Mouse (Mus musculus): ENCODE data around the gene Sardh. TPM values are rescaled to one million over a fixed set of nuclear protein-coding genes. Genes with fewer than 3 reads are reported as not detected.
A peak's percentile ranks its signal among the peaks of the same experiment; 100 is the strongest.

Sardh gene
- total RNA-seq, 4 experiments from 2014 or later = 0.46 to 1.8 (median 1.5) TPM

DNA sequence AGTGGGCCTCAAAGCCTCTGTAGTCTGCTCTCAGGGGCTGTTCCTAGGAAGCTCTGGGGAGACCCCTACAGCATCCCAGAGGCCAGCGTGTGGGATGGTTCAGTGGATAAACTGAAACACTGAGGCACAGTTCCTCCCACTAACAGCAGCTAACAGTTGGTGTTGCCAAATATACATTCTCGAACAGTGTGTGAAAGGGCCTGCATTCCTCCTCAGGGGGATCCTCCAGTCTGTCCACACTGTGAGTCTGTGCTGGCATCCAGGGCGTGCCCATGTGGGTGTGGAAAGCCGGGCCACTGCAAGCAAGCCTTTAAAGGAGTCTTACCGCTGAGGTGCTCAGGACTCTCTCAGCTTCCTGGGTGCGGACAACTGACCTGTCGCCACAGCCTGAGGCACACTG lies 21.6 kb downstream of the Sardh start:
- no peak for DNase-seq (ENCODE audit: low spot score in 2 of 2)

DNA sequence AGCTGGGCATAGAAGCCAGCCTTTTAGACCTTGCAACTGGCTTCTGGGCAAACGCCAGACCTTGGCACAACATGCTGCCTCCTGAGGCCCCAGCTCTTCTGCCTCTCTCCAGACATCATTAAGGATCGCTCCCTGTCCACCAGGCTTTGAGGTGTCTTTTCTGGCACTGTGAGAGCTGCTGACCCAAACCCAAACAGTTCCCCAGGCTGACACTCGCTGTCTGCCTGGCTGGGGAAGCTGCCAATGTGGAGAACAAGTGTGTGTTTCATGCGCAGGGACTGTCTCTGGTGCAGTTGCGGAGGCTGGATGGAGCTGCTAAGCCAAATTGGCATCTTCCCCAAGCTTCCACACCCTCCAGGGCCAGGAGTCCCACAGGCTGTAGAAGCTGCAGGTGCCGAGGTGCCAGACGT lies 25.1 kb downstream of the Sardh start:
- DNase-seq (ENCODE audit: low spot score in 2 of 2) = no peak

DNA sequence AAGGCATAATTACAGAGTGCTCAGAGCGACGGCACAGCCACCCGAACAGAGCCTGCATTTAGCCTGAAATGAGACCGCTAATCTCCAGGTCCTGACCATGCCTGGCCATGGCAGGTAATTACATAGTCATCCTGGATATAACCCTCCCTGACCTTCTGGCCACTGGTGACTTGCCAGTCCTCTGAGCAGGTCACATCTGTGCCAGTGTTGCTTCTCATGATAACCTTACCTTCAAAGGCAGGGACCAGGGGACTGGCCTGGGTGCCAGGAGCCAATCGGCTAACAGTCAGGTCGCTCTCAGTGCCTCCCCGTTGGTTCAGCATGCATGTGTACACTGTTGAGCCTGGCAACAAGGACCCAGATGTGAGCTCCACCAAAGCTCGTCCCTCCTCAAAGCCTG lies 29.6 kb downstream of the Sardh start:
- DNase-seq (ENCODE audit: low spot score in 2 of 2) = no peak

DNA sequence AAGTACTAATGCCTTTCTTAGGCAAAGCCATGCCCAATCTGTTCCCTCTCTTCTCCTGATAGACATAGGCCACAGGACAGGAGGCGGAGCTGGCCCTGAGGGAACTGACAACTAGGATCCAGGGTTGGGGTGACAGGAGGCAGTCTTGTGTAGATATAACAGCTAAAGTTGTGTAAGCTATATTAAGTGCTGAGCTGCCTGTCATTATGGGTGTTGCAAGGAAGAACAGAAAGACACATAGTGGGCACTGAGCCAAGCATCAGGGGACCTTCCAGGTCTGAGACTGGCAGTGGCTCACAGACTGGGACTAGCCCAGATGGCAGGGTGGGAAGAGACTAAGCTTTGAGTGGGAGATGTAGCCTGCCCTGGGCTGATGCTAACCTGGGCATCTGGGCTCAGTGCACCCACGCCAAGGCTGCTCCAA lies 30.0 kb downstream of the Sardh start:
- DNase-seq (ENCODE audit: low spot score in 2 of 2) = no peak

DNA sequence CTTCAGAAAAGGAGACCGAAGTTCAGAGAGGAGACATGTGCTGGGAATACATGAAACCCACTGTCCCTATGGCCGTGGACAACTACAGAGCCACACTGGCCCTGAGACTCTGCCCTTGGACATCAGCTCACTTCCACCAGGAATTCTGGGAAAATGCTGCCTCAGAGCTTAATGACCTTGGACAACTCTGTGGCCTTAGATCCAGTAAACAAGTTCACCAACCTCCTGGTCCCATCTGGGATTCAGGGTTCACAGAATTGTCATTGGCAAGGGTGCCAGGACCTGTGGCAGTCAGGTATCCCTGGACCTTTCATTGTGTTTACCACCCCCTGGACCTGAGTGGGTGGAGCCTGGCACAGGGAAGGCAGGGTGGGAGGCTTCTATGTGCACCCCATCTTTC lies 32.6 kb downstream of the Sardh start:
- DNase-seq (ENCODE audit: low spot score in 2 of 2) = no peak

DNA sequence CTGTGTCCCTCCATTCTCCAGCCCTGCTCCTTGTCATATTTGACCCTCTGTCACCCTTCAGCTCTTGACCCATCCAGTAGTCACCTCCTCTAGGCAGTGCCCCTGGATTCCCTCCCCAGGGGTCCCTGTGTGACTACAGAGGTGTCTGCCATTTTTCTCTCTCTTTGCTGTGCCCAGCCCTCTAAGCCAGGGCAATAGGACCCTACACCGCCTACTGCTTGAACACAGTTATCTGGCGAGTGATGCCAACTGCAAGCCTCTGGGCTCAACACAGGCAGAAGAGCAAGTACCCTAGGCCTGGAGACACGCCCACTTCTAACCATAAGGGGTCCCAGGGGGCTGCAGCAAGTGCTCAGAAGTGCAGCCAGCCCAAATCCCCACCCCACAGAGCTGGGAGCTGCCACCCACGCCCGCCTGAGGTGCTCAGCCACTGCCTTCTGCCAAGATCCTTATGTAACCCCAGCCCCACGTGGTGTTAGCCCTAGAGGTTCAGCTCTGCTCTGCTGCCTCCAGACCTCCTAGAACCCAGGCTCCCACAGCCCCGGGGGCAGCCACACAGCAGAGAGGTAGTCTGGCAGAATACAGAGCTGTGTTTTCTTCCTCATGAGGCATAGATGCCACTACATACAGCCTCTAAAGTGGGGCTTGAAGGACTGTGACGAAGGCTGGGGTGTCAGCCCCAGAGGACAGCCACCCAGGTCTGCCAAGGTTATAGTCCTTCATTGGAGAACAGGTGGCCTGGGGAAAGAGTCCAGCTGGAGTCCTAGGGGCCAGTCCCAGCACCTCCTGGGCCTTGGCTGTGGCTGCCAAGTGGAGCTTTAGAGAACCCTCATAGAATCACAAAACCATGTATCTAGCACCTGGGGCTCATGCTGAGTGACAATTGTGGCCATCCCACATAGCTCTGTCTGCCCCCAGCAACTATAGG lies 35.9 kb downstream of the Sardh start:
- peak; percentile 45 to 60 for DNase-seq (ENCODE audit: low spot score in 2 of 2)

DNA sequence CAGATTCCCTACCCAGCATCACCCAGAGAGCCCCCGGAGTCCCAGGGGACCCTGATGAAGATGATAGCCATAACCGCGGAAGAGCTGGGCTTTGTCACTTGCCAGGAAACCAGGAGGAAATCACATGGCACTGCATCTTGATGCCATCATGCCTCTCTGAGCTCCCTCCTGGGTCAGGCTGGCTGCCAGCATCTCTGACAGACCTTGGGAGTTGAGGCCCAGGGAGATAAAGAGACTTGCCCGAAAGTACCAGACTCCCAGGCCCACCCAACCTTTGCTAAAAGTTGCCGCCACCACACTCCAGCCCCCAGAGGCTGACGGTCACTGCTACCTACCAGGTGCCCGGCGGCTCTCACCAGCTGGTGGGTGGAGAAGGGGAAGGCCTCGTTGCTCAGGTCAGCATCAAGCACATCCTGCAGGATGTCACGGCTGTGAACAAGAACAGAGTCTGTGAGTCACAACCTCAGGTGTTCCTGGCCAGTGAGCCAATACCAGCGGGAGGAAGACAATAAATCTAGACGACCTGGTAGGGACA lies 37.4 kb downstream of the Sardh start:
- DNase-seq (ENCODE audit: low spot score in 2 of 2) = no peak

DNA sequence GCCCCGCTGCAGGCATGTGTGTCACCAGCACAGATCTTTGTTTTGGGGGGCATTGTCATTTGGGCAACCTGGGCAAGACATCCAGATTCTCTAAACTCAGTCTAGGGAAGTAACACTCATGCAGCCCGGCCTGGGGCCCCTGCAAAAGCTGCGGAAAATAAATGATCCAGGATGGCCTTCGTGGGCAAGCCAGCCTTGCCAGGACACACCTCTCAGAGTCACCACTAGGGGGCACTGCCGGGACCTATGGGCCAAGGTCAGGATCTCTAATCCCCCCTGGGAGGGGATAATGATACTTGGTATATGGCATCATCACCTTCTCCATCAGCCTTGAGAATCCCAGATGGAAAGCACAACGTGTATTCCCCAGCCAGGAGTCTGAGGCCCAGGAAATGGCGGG lies 37.9 kb downstream of the Sardh start:
- peak in 1 of 2 experiments; percentile 21 for DNase-seq (ENCODE audit: low spot score in 2 of 2)

DNA sequence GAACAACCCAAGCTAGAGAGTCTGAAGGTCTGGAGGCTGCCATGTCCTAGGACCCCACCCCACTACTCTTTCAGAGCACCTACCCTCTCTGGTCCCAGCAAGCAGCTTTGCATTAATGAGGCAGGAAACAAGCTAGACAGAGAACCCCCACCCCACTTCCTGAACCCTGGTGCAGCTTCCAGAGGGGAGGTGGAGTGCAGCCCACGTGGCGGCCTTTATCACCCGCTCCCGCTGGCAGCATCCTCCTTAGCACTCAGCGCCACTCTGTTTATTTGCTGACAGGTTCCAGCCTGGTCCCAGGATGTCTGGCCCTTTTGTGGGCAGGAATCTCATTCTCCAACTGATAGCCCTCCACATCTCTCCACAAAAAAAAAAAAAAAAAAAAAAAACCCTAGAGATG lies 38.3 kb downstream of the Sardh start:
- no peak for DNase-seq (ENCODE audit: low spot score in 2 of 2)

DNA sequence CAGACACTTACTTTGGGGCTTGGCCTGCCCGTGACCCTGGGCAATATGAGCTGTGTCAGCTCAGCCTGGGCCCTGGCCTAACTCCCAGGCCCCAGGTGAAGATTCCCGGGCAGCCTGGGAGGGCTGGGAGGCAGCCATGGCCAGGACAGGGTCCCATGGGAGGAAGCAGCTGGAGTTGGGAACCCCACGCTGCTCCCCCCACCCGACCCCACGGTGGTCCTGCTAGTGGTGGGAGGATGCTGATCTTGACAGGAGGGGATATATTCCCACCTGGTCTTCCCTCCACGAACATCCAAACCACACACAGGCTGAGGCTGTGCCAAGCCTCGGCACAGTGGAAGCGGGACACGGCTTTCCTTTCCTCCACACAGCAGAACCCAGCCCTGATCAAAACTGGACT lies 38.8 kb downstream of the Sardh start:
- DNase-seq (ENCODE audit: low spot score in 2 of 2) = peak; percentile 9 to 39

DNA sequence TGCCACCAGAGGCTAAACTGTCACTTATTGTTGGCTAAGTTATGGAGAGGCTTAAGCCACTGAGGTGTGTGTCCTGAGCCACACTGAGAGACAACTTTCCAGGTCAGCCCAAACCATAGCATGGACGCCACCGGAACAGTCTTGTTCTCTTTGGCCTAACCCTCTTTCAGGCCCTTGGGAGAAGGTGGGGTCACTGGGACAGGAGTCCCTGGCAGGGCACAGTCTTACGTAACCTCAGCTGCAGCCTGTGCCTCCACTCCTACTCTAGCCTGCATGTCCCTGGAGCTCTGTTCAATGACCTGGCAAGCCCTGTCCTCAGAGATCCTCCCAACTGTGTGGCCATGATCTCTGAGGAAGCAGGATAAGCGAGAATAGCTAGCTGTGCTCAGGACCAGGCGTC lies 41.0 kb downstream of the Sardh start:
- DNase-seq (ENCODE audit: low spot score in 2 of 2) = peak; percentile 58 to 72

DNA sequence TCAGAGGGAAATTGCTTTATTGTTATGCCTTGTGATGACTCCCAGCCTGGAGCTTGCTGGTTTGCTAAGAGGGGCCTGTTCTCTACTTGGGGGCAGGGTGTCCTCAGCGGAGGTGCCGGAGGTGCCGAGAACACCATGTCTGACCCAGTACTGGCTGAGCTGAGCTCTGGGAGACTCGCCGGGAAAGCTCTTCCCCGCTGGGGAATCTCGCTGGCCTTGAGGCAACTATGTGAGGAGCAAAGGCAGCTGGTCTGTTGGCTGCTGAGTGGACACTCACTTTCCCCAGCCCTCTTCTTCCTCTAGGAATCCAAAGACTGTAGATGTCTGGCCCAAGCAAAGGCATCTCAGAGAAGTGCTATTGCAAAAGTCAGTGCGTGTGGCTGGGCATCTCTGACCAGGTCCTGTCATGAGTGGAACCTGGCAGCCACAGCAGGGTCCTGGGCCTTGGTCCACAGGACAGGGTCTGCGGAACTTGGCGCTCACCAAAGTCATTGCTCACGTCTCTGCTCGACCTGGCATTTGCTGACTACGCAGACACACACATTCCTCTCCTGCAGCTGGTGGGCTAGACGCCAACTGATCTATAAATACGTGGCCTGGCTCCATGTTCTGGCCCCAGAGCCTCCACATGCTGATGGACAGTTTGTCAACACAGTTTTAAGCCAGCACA lies 41.9 kb downstream of the Sardh start:
- DNase-seq (ENCODE audit: low spot score in 2 of 2) = peak; percentile 72 to 76

DNA sequence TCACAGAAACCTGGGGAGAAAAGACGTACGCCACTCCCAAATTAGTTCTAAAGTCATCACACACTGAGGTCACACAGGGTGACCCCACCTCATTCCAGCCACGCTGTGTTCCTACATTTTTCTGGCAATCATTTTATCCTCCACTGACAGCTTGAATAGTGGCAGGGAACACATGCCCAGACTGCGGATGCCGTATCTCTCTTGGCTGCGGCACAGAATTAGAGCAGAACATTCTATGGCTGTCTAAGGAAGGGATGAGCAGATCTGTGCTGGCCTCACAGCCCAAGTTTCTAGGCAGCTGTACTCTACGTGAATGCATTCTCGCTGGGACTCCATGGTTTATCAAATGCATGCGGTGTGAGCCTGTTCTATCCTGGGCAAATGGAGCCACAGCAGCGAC lies 42.5 kb downstream of the Sardh start:
- DNase-seq (ENCODE audit: low spot score in 2 of 2) = no peak

DNA sequence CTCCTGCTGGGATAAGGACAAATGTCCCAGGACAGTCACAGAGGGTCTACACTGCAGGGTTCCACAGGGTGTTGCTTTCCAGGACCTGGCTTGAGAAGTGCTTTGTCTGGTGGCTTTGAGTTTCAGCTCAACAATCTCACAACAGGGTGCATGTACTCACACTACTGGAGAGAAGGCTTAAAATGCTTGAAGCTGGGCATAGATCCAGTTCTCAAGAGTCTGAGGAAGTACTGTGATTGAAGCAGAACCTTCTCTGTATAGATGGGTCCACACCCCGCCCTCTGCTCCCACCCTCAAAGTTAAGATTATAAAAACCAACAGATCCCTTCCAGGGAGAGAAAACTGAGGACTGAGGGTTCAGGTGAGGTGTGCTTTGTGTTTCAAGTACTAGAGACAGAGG lies 47.6 kb downstream of the Sardh start:
- DNase-seq (ENCODE audit: low spot score in 2 of 2) = no peak

DNA sequence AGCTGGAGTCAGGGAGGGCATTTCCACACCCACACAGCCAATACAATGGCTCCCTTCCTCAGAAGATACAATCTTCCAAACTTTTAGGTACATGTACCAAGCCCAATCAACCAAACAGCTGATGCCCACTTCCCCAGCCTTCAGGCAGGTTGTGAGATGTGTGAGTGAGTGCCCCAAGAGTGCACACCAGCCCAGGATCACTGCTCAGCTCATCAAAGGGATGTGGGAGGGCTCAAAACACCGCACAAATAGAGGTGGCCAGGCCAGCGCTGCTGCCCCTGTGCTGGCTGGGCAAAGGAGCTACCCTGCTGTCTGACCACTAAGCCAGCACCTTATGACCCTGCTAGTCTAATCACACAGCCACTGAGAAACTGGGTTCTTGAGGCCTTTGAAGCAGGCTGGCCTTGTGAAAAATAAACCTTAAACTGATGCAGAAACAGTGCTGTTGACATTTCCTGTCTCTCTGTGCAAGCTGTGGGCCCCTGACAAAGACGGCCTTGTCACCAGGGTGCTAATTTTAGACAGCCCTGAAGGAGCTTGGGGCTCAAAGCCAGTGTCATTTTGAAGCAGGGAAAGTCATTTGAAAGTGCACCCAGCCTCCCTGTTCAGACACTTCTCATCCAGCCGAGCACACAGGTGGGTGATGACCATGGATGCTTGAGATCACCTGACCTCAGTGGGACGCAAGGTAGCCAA lies 49.4 kb downstream of the Sardh start:
- DNase-seq (ENCODE audit: low spot score in 2 of 2) = no peak

DNA sequence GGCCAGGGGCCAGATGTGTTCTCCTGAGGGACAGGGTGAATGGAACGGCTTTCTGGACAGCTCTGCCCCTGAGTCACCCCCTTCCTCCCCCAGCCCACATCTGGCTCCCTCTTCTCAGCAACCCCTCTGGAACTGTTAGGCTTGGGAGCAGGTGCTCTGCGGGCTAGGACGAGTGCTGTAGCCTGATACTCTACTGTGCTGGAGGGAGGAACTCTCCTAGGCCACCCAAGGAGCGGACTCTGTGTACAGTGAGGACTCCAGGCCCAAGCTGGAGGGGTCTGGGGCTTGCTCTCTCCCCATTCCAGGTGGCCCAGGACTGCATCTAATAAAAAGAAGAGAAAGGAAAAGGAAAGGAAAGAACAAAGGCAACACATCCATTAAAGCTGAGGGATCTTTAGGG lies 58.1 kb downstream of the Sardh start:
- no peak for DNase-seq (ENCODE audit: low spot score in 2 of 2)

DNA sequence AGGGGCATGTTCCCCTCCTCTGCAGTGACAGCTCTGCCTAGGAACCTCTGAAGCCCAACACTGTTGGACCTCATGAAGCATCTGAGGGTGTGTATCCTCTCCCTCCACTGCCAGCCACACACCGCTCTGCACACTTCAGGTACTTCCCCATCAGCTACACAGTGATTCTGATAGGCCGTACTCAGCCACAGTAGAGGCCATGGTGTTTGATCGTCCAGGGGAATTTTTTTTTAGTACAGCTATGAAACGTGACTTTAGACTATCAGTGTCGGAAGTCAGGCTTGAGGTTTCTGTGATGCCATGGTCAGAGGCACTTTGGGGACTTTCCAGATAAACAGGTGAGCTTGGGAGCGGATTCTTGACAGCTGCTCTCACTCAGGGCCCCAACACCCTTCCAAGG lies 60.6 kb downstream of the Sardh start:
- no peak for DNase-seq (ENCODE audit: low spot score in 2 of 2)

DNA sequence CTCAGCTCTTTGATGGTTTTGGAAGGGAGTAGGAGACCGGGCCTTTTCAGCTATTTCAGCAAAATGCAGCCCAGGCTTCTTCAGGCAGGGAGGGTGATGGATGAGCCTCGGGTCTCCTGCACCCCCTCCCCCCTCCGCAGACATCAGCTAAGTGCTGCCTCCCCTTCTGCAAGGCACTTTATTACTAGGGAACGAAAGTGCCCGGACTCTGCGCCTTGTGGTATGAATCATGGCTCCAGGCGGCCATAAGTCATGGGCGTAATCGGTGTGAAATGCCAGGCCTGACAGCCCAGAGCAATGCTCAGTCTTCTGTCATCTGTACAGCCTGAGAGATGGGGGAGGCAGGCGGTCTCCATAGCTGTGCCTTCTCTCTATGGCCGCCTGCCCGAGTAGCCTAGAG lies 64.4 kb downstream of the Sardh start:
- DNase-seq (ENCODE audit: low spot score in 2 of 2) = no peak

DNA sequence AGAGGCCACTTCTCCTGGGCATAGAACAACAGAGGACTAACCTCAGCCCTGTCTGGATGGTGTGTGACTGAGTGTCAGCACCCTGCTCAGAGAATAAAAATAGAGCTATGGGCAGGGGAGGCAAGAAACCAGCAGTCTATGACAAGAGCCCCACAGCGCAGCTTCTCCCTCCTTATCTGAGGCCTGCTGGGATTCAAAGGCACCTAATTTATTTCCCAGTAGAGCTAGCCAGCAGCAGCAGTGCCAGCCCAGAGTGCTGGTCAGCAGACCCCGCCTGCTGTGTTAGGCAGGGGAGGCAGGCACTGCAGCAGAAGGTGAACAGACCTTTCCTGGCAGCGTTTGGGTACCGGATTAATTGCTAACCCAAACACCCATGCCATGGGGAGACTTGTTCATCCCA lies 66.2 kb downstream of the Sardh start:
- DNase-seq (ENCODE audit: low spot score in 2 of 2) = no peak

DNA sequence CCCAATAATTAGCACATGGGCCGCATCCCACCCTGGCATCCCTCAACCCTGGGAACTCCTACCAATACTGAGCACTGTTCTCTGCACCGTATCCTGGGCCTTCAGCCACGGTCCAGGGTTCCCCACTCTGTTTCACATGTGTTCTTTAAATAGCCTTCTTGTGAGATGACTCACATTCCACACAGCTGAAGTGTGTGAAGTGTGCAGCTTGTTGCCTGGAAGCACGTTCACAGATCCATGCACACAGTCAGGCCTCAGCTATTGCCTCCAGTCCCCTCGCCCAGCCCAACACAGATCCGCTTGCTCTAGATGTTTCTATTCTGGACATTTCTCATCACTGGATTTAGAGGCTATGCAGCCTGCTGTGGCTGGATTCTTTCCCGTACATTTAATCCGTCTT lies 69.0 kb downstream of the Sardh start:
- DNase-seq (ENCODE audit: low spot score in 2 of 2) = no peak

DNA sequence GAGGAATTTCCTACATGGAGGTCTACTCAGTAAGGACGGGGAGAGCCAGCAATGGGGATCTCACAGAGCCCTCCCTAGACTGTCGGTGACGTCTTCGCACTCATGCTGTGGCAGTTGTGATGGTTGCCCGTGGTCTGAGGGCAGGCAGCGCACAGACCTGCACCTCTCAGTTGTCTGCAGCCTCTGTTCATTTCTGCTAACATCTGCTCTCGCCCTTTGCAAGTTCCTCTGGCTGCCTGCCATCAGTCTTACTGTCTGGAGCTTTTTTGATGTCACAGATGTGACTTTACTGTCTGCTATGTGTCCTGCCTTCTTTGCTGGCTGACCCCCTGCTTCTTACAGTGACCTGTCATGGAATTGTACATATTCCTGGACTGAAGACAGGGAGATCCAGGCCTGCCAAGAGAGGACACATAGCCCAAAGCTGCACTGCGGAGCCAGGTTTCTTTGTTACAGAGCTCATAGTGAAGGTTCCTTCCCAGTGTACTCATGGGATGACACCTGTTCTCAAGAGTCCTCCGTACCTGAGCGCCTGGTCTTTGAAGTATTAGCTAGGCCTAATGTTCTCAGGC lies 72.4 kb downstream of the Sardh start:
- peak; percentile 15 to 24 for DNase-seq (ENCODE audit: low spot score in 2 of 2)

DNA sequence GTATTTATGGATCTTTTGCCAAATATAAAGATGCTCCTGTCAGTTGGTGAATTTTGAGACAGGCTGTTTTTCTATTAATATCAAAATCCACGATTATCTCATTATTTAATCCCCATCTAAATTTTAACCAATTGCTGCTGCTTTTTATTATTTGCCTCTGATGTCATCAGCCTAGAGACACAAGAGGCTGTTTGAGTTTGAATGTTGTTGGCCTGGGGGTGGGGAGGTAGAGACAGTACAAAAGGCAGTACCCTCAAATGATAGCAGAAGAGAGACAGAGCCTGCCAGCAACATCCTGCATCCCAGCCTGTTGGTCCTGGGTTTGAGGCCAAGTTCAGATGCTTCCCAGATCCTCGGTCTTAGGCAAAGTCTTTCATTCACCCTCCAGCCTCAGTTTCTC lies 73.9 kb downstream of the Sardh start:
- DNase-seq (ENCODE audit: low spot score in 2 of 2) = no peak
